Mouse (Mus musculus): ENCODE measurements around the gene Tcea2. TPM values are rescaled to one million over a fixed set of nuclear protein-coding genes. Genes with fewer than 3 reads are reported as not detected.

Gene Tcea2
- polyA plus RNA-seq, 1 experiment from 2014 or later = 25.6 TPM

- Histone ChIP-seq H3K27ac (peak overlapping the region; percentile 77), H3K4me3 (replicated peaks) (no peak overlapping the region), H3K9me3 (replicated peaks) (no peaks in the 10 kb centered on the region), H3K9ac (no peak overlapping the region), H3K36me3 (no peaks in the 10 kb centered on the region), H3K4me2 (no peak overlapping the region), H3K27me3 (peaks cover 24% of the 10 kb centered on the region), H3K4me1 (peaks cover 43% of the 10 kb centered on the region)
- no peak for ATAC-seq (replicated peaks; ENCODE audit: low FRiP score)
- 65% methylated on average over 5 of the region's 5 CpGs for WGBS
Observed at GRCm38 (mm10) chr2:181677096-181677754, 2.9 kb upstream of the Tcea2 start.

DNA sequence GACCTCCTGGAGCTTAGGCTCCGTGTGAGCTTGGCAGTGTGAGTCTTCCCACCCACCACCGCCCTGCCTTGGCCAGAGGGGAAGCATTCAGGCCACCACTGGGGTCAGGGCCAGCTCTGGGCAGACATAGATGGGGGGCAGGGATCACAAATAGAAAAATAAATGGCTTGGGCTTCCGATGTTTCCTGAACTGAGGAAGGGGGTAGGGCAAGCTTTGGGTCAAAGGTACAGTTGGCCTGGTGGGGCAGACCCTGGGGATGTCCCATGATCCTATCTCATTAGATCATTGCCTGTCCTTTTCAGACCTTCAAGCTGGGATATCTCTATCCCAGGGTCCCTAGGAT, 2.4 kb upstream of the Tcea2 start:
- WGBS = 48% methylated on average over 3 of the region's 3 CpGs
- Histone ChIP-seq H3K9ac (no peak overlapping the region), H3K27ac (peak overlapping the region; percentile 77), H3K27me3 (peaks cover 19% of the 10 kb centered on the region), H3K4me3 (replicated peaks) (no peak overlapping the region), H3K9me3 (replicated peaks) (no peaks in the 10 kb centered on the region), H3K4me2 (no peak overlapping the region), H3K36me3 (no peaks in the 10 kb centered on the region), H3K4me1 (peaks cover 43% of the 10 kb centered on the region)
- no peak for ATAC-seq (replicated peaks; ENCODE audit: low FRiP score)

- Histone ChIP-seq H3K36me3 (no peaks in the 10 kb centered on the region), H3K9me3 (replicated peaks) (no peaks in the 10 kb centered on the region), H3K27me3 (peaks cover 8% of the 10 kb centered on the region), H3K4me2 (no peak overlapping the region), H3K4me3 (replicated peaks) (no peak overlapping the region), H3K4me1 (peaks cover 37% of the 10 kb centered on the region), H3K9ac (no peak overlapping the region), H3K27ac (no peak overlapping the region)
- peak; percentile 70 for ATAC-seq (replicated peaks; ENCODE audit: low FRiP score)
- WGBS = 54% methylated on average over 1 of the region's 1 CpGs
Observed at GRCm38 (mm10) chr2:181678780-181679179, 1.3 kb upstream of the Tcea2 start.

DNA sequence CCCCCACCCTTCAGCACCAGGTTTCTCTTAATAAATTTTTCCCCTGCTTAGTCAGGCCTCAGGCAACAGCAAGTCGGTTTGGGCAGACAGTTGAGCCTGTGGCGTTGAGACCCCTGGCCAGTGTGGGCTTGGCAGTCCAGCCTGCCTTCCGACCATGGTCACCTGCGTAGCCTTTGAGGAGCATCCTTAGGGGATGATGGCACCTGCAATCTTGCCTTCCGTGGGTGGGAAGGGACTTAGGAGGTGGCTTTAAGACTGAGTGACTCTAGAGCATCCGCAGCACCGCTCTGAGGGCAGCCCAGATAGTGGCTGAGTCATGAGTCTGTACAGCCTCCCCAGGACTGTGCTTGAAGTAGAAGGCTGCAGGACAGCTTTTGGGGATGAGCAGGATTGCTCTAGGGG, 607 bp downstream of the Tcea2 start:
- Histone ChIP-seq H3K4me3 (replicated peaks) (peak overlapping the region; percentile 71), H3K4me2 (peak overlapping the region; percentile 91), H3K36me3 (no peaks in the 10 kb centered on the region), H3K9me3 (replicated peaks) (no peaks in the 10 kb centered on the region), H3K27me3 (no peaks in the 10 kb centered on the region), H3K9ac (peak overlapping the region; percentile 78), H3K27ac (peak overlapping the region; percentile 52), H3K4me1 (peaks cover 22% of the 10 kb centered on the region)
- WGBS = 14% methylated on average over 7 of the region's 7 CpGs
- peak; percentile 16 for ATAC-seq (replicated peaks; ENCODE audit: low FRiP score)

GRCm38 (mm10) chr2:181681978-181682377, 1.9 kb downstream of the Tcea2 start:
- no peak overlapping the region for H3K27ac ChIP-seq
- no peak overlapping the region for H3K4me3 ChIP-seq (replicated peaks)
- H3K27me3 ChIP-seq = no peaks in the 10 kb centered on the region
- peaks cover 16% of the 10 kb centered on the region for H3K4me1 ChIP-seq
- no peak overlapping the region for H3K9ac ChIP-seq
- H3K4me2 ChIP-seq = no peak overlapping the region
- no peaks in the 10 kb centered on the region for H3K9me3 ChIP-seq (replicated peaks)
- WGBS = 93% methylated on average over 1 of the region's 1 CpGs
- ATAC-seq (replicated peaks; ENCODE audit: low FRiP score) = no peak
- peaks cover 11% of the 10 kb centered on the region for H3K36me3 ChIP-seq

DNA sequence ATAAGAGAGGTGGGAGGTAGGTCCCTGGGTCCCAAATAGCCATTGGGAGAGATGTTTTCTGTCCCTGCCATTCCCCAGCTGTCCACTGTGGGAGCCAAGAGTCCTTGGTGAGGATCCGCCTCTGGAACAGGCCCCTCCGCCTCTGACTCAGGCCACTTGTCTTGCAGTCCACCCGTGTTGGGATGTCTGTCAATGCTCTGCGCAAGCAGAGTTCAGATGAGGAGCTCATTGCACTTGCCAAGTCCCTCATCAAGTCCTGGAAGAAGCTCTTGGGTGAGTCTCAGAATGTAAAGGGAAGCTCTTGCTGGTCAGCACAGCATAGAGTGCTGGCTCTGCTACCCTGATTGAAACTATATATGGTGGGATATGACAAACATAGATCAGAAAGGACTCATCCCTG, 3.3 kb downstream of the Tcea2 start:
- Histone ChIP-seq H3K36me3 (peaks cover 25% of the 10 kb centered on the region), H3K27me3 (no peaks in the 10 kb centered on the region), H3K9me3 (replicated peaks) (no peaks in the 10 kb centered on the region), H3K9ac (no peak overlapping the region), H3K27ac (no peak overlapping the region), H3K4me3 (replicated peaks) (no peak overlapping the region), H3K4me2 (no peak overlapping the region), H3K4me1 (peaks cover 16% of the 10 kb centered on the region)
- no peak for ATAC-seq (replicated peaks; ENCODE audit: low FRiP score)
- WGBS = 64% methylated on average over 4 of the region's 4 CpGs

- ATAC-seq (replicated peaks; ENCODE audit: low FRiP score) = no peak
- Histone ChIP-seq H3K9ac (no peak overlapping the region), H3K36me3 (peaks cover 38% of the 10 kb centered on the region), H3K4me2 (no peak overlapping the region), H3K4me1 (peaks cover 11% of the 10 kb centered on the region), H3K4me3 (replicated peaks) (no peak overlapping the region), H3K9me3 (replicated peaks) (no peaks in the 10 kb centered on the region), H3K27me3 (no peaks in the 10 kb centered on the region), H3K27ac (no peak overlapping the region)
- WGBS = 89% methylated on average over 1 of the region's 1 CpGs
Observed at GRCm38 (mm10) chr2:181684713-181685112, 4.6 kb downstream of the Tcea2 start.

- ATAC-seq (replicated peaks; ENCODE audit: low FRiP score) = no peak
Observed at GRCm38 (mm10) chr2:181685686-181686085, 5.6 kb downstream of the Tcea2 start.

GRCm38 (mm10) chr2:181687586-181687985, 7.5 kb downstream of the Tcea2 start:
- H3K4me1 ChIP-seq = peaks cover 6% of the 10 kb centered on the region
- peaks cover 46% of the 10 kb centered on the region for H3K36me3 ChIP-seq
- no peaks in the 10 kb centered on the region for H3K9me3 ChIP-seq (replicated peaks)

More at GRCm38 (mm10) chr2:181685686-181686085, 5.6 kb downstream of the Tcea2 start:
- Histone ChIP-seq H3K9me3 (replicated peaks) (no peaks in the 10 kb centered on the region), H3K4me1 (peaks cover 8% of the 10 kb centered on the region), H3K4me2 (no peak overlapping the region), H3K27me3 (no peaks in the 10 kb centered on the region), H3K9ac (no peak overlapping the region), H3K4me3 (replicated peaks) (no peak overlapping the region), H3K27ac (no peak overlapping the region), H3K36me3 (peaks cover 46% of the 10 kb centered on the region)
- 94% methylated on average over 4 of the region's 4 CpGs for WGBS

DNA sequence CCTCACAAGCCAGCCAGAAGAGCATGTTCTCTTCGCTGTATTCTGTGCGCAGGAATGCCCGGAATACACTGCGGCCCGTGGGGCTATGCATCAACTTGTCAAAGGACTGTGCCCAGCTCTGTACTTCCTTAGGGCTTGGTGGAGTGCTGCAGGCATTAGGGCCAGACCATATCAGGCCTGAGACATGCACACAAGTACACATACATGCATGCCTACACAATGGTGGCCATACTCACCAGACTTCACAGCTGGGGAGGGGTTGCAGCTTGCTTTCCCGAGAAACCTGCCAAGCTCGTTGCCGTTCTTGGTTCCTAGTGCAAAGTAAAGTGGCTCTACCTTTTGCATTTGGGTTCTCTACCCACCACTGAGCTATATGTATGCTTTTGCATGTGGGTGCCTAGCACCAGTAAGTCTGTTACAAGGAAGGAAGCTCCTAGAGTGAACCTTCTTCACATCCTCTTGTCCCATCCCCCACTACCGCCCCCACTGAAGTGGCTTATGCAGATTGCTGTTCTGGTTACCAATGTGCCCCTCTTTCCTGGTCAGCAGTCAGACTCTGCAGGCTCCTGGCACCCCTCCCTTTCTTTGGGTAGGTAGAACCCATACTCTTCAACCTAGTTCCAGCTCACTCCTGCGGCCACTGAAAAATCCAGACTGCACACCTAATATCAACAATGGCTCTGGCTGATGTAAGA, 9.5 kb downstream of the Tcea2 start:
- Histone ChIP-seq H3K9me3 (replicated peaks) (no peaks in the 10 kb centered on the region), H3K4me2 (no peak overlapping the region), H3K27me3 (no peaks in the 10 kb centered on the region), H3K36me3 (peaks cover 46% of the 10 kb centered on the region), H3K4me3 (replicated peaks) (no peak overlapping the region), H3K4me1 (peaks cover 20% of the 10 kb centered on the region), H3K27ac (no peak overlapping the region), H3K9ac (no peak overlapping the region)
- no peak for ATAC-seq (replicated peaks; ENCODE audit: low FRiP score)
- 88% methylated on average over 10 of the region's 10 CpGs for WGBS

More at GRCm38 (mm10) chr2:181687586-181687985, 7.5 kb downstream of the Tcea2 start:
- ATAC-seq (replicated peaks; ENCODE audit: low FRiP score) = no peak
- H3K27me3 ChIP-seq = no peaks in the 10 kb centered on the region
- H3K4me2 ChIP-seq = no peak overlapping the region
- no peak overlapping the region for H3K27ac ChIP-seq
- H3K4me3 ChIP-seq (replicated peaks) = no peak overlapping the region
- no peak overlapping the region for H3K9ac ChIP-seq
- 92% methylated on average over 8 of the region's 8 CpGs for WGBS

- Histone ChIP-seq H3K4me3 (replicated peaks) (no peak overlapping the region), H3K4me2 (0 out of 2 replicates have a peak overlapping the region, but pooled peaks have one; percentile 14), H3K9me3 (replicated peaks) (no peaks in the 10 kb centered on the region), H3K27me3 (no peaks in the 10 kb centered on the region; the same call in 1 of the 2 replicates), H3K9ac (no peak overlapping the region), H3K36me3 (peaks cover 44% of the 10 kb centered on the region), H3K4me1 (peaks cover 22% of the 10 kb centered on the region), H3K27ac (no peak overlapping the region)
- ATAC-seq (replicated peaks; ENCODE audit: low FRiP score) = no peak
- WGBS = 91% methylated on average over 6 of the region's 6 CpGs
Observed at GRCm38 (mm10) chr2:181691083-181691482, 11.0 kb downstream of the Tcea2 start.

GRCm38 (mm10) chr2:181691571-181691970, 11.5 kb downstream of the Tcea2 start:
- no peak for ATAC-seq (replicated peaks; ENCODE audit: low FRiP score)
- H3K9me3 ChIP-seq (replicated peaks) = no peaks in the 10 kb centered on the region
- no peak overlapping the region for H3K4me3 ChIP-seq (replicated peaks)
- H3K27me3 ChIP-seq = no peaks in the 10 kb centered on the region; the same call in 1 of the 2 replicates
- H3K36me3 ChIP-seq = peaks cover 39% of the 10 kb centered on the region
- 0 out of 2 replicates have a peak overlapping the region, but pooled peaks have one; percentile 14 for H3K4me2 ChIP-seq
- H3K9ac ChIP-seq = no peak overlapping the region
- WGBS = 89% methylated on average over 4 of the region's 4 CpGs
- H3K4me1 ChIP-seq = peaks cover 22% of the 10 kb centered on the region
- H3K27ac ChIP-seq = no peak overlapping the region
